Mouse (Mus musculus) stomach, embryonic 15.5 days (tissue): ENCODE measurements around the gene Cdk14. TPM values are rescaled to one million over a fixed set of nuclear protein-coding genes. Genes with fewer than 3 reads are reported as not detected.

Source experiments
- ATAC-seq: fragments of 200-750 bp; cut with Nextera tagmentation; 2 replicates; pipeline ENCODE4 v1.8.0; 2017; ENCODE audit warnings: low read depth, moderate number of reproducible peaks, moderate TSS enrichment; ENCODE audit not compliant: insufficient read depth, low FRiP score
- H3K27ac ChIP-seq: fragments of 300-500 bp; sonication (generic); 2 replicates; pipeline ENCODE4 v1.5.1; 2015; ENCODE audit warnings: mild to moderate bottlenecking, inconsistent platforms
- H3K27me3 ChIP-seq: fragments of 300-500 bp; sonication (generic); replicated peaks from 2 replicates; pipeline ENCODE4 v1.6.1; 2015; ENCODE audit warnings: inconsistent platforms
- H3K36me3 ChIP-seq: fragments of 300-500 bp; sonication (generic); 2 replicates; pipeline ENCODE4 v1.6.1; 2015; ENCODE audit warnings: inconsistent platforms
- H3K4me1 ChIP-seq: fragments of 300-500 bp; sonication (generic); 2 replicates; pipeline ENCODE4 v1.6.1; 2015; ENCODE audit warnings: inconsistent platforms
- H3K4me2 ChIP-seq: fragments of 300-500 bp; sonication (generic); 2 replicates; pipeline ENCODE4 v1.6.1; 2015; ENCODE audit warnings: mild to moderate bottlenecking, inconsistent platforms
- H3K4me3 ChIP-seq: fragments of 300-500 bp; sonication (generic); replicated peaks from 2 replicates; pipeline ENCODE4 v1.5.1; 2015; ENCODE audit warnings: inconsistent platforms
- H3K9ac ChIP-seq: fragments of 300-500 bp; sonication (generic); 2 replicates; pipeline ENCODE4 v1.6.1; 2015; ENCODE audit warnings: inconsistent platforms
- H3K9me3 ChIP-seq: fragments of 300-500 bp; sonication (generic); 2 replicates; pipeline ENCODE4 v1.6.1; 2016; ENCODE audit warnings: inconsistent platforms
- WGBS: fragments of 180-500 bp; shearing (Covaris S2); methylation state at CpG from one replicate; pipeline ENCODE4 v1.1.7; 2015; 5-methylcytosine and 5-hydroxymethylcytosine counted together
- polyA plus RNA-seq: library from polyadenylated mRNA; unstranded; fragments of >200 nt; fragmentation: Nextera tagmentation; extraction: Ambion mirVana; gene quantifications from 2 replicates; pipeline ENCODE4 v1.2.1, GENCODE M21; 2015

The Cdk14 gene
- polyA plus RNA-seq, 1 experiment from 2014 or later, result 18.1 TPM

GRCm38 (mm10) chr5:5380731-5381718 is 39.1 kb downstream of the Cdk14 start:
- peak overlapping the region; percentile 77 for H3K9ac ChIP-seq
- no peaks in the 10 kb centered on the region for H3K27me3 ChIP-seq
- peak overlapping the region; percentile 73 for H3K4me3 ChIP-seq
- no peaks in the 10 kb centered on the region for H3K36me3 ChIP-seq
- peak overlapping the region; percentile 85 for H3K4me2 ChIP-seq
- no peak for ATAC-seq
- H3K9me3 ChIP-seq, result no peaks in the 10 kb centered on the region
- H3K4me1 ChIP-seq, result no peaks in the 10 kb centered on the region
- peak overlapping the region; percentile 82 for H3K27ac ChIP-seq
- 4% methylated on average over 23 of the region's 23 CpGs for WGBS

DNA sequence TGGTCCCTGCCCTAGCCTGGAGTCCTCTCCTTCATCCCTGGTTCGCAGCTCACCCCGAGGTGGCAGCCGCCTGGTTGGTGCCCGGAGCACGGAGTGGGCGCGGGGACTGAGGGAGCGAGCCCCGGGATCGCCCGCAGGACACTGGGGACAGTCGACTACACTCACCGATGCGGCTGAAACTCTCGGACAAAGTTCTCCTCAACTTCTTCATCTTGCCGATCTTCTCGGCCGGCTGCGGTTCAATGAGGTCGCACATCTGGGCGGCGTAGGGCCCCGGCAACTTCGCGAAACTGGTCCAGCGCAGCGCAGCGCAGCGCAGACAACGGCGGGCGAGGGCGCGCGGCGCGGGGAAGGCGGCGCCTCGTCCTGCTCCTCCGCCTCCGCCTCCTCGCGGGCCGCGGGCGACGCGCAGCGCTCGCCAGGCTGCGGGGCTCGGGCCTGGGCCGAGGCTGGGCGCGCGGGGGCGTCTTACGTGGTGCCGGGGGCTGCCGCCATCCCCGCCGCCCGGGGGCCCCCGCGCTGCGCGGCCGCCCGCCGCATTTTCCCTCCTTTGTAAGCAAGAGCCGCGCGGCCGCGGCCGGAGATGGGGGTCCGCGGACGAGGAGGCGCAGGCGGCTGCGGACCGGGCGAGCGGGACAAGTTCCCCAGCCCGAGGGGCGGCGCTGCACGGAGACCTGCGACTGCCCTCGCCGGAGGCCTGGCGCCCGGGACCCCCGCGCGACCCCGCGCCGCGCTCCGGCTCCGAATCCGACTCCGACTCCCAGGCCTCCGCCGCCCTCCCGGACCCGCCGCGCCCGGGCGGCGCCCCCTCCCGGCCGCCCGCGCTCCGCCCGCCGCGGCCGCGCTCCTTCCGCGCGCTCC is 40.0 kb downstream of the Cdk14 start:
- H3K4me3 ChIP-seq, result peak overlapping the region; percentile 73
- H3K27ac ChIP-seq, result peak overlapping the region; percentile 82
- no peaks in the 10 kb centered on the region for H3K9me3 ChIP-seq
- ATAC-seq, result peak; percentile 90
- H3K36me3 ChIP-seq, result no peaks in the 10 kb centered on the region
- H3K27me3 ChIP-seq, result no peaks in the 10 kb centered on the region
- H3K4me1 ChIP-seq, result no peaks in the 10 kb centered on the region
- peak overlapping the region; percentile 77 for H3K9ac ChIP-seq
- WGBS, result under 1% methylated on average over 65 of the region's 128 CpGs
- H3K4me2 ChIP-seq, result peak overlapping the region; percentile 85

DNA sequence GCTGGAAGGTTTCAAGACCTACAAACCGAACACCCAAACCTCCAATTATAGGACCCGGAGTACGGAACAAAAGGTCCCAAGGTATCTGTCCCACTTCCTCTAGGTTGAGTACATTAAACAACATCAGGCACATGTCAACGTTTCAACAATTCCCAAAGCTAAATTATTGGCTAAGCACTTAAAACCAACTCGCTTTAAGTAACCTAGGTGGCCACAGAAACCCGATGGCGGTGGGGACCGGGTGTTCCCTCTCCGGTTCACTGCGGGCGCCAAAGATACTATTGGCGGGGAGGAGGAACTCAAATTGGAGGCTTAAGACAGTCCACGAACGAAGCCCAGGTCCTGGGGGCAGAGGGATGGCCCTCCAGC is 40.6 kb downstream of the Cdk14 start:
- peak overlapping the region; percentile 82 for H3K27ac ChIP-seq
- H3K36me3 ChIP-seq, result no peaks in the 10 kb centered on the region
- peak overlapping the region; percentile 73 for H3K4me3 ChIP-seq
- peak overlapping the region; percentile 85 for H3K4me2 ChIP-seq
- under 1% methylated on average over 14 of the region's 14 CpGs for WGBS
- no peaks in the 10 kb centered on the region for H3K27me3 ChIP-seq
- no peaks in the 10 kb centered on the region for H3K4me1 ChIP-seq
- H3K9me3 ChIP-seq, result no peaks in the 10 kb centered on the region
- peak overlapping the region; percentile 77 for H3K9ac ChIP-seq
- no peak for ATAC-seq

- WGBS, result 76% methylated on average over 1 of the region's 1 CpGs
- Histone ChIP-seq H3K4me2 (no peak overlapping the region), H3K9ac (no peak overlapping the region), H3K36me3 (no peaks in the 10 kb centered on the region), H3K27ac (no peak overlapping the region), H3K9me3 (no peaks in the 10 kb centered on the region), H3K27me3 (no peaks in the 10 kb centered on the region), H3K4me3 (no peak overlapping the region), H3K4me1 (no peaks in the 10 kb centered on the region)
- ATAC-seq, result no peak
Observed at GRCm38 (mm10) chr5:5374393-5374792, 45.7 kb downstream of the Cdk14 start.

- H3K4me1 ChIP-seq, result no peaks in the 10 kb centered on the region
- H3K27ac ChIP-seq, result no peak overlapping the region
- 77% methylated on average over 7 of the region's 7 CpGs for WGBS
- no peak overlapping the region for H3K4me3 ChIP-seq
- H3K9me3 ChIP-seq, result no peaks in the 10 kb centered on the region
- no peak overlapping the region for H3K4me2 ChIP-seq
- H3K36me3 ChIP-seq, result no peaks in the 10 kb centered on the region
- H3K9ac ChIP-seq, result no peak overlapping the region
- no peak for ATAC-seq
- H3K27me3 ChIP-seq, result no peaks in the 10 kb centered on the region
Observed at GRCm38 (mm10) chr5:5373541-5373940, 46.6 kb downstream of the Cdk14 start.

- Histone ChIP-seq H3K4me1 (no peaks in the 10 kb centered on the region), H3K9me3 (no peaks in the 10 kb centered on the region), H3K27me3 (no peaks in the 10 kb centered on the region), H3K27ac (no peak overlapping the region), H3K4me2 (no peak overlapping the region), H3K36me3 (no peaks in the 10 kb centered on the region), H3K9ac (no peak overlapping the region), H3K4me3 (no peak overlapping the region)
- WGBS, result 76% methylated on average over 5 of the region's 5 CpGs
- ATAC-seq, result no peak
Observed at GRCm38 (mm10) chr5:5372936-5373335, 47.2 kb downstream of the Cdk14 start.

- Histone ChIP-seq H3K4me1 (no peaks in the 10 kb centered on the region), H3K9ac (no peak overlapping the region), H3K9me3 (no peaks in the 10 kb centered on the region), H3K36me3 (no peaks in the 10 kb centered on the region), H3K4me2 (no peak overlapping the region), H3K4me3 (no peak overlapping the region), H3K27me3 (no peaks in the 10 kb centered on the region), H3K27ac (no peak overlapping the region)
- no peak for ATAC-seq
- WGBS, result 77% methylated on average over 3 of the region's 3 CpGs
Observed at GRCm38 (mm10) chr5:5372354-5372753, 47.8 kb downstream of the Cdk14 start.

DNA sequence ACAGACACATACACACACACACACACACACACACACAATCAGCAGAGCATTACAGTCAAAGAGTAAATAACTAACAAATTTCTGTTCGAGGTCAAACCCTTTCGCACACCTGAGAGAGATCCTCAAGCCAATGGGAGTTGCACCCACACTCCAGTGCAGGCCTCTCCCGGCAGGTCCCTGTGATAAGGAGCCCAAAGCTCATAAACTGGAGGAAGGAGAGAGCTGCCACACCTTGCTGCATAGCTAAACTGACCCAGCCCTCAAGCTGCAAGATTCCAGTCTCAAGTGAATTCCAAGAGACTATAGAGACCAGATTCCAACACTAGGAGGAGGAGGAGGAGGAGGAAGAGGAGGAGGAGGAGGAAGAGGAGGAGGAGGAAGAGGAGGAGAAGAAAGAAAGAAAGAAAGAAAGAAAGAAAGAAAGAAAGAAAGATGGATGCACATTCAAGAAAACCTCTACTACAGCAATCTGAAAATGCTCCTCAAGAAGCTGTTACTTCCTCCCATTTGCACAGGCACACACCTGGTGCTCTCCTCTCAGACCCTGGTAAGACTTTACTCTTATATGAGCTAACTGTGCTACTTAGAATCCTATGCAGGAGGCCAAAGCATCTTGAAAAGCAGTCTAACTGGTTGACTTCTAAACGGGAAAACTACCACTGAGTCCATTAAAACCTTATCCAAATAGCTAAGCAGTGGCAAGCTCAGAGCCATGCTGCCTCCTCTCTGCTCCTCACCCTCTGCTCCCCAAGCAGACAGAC is 49.6 kb downstream of the Cdk14 start:
- H3K9me3 ChIP-seq, result no peaks in the 10 kb centered on the region
- H3K9ac ChIP-seq, result no peak overlapping the region
- H3K4me3 ChIP-seq, result no peak overlapping the region
- no peaks in the 10 kb centered on the region for H3K4me1 ChIP-seq
- WGBS, result 55% methylated on average over 4 of the region's 4 CpGs
- H3K4me2 ChIP-seq, result no peak overlapping the region
- no peaks in the 10 kb centered on the region for H3K27me3 ChIP-seq
- peak; percentile 68 for ATAC-seq
- H3K36me3 ChIP-seq, result no peaks in the 10 kb centered on the region
- H3K27ac ChIP-seq, result no peak overlapping the region

DNA sequence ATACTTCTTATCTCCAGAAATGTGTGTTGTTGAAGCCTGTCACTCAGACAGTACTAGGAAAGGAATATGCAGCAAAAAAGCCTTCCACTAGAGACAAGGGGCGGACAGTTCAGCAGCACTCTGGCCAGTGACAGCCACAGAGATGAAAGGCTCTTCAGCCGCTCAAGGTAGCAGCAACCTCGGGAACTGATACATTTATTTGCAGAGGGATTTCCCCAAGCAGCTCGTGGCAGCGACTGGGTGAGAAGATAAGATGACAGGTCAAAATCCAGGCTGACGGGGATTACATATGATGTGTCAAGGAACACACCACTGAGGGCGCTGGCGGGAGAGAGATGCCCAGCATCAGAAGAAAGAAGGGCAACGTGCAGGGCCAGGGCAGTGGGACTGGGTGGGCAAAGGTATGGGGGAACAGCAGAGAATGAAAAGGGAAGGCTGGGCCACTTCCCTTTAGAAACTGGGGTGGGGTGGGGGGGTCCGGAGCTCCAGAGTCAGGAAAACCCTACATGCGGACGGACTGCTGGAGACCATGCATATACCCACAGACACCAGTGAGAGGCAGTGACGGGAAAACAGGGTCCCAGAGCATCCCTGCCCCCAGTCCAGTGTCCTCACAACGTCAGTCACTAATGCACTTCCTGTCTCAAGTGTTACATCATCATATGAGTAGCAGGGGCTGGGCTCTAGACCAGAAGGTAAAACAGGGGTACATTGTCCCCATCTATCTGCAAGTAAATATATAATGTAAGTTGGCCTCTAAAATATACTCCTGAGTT is 51.5 kb downstream of the Cdk14 start:
- Histone ChIP-seq H3K4me1 (no peaks in the 10 kb centered on the region), H3K27me3 (no peaks in the 10 kb centered on the region), H3K4me3 (no peak overlapping the region), H3K27ac (no peak overlapping the region), H3K36me3 (no peaks in the 10 kb centered on the region), H3K9me3 (no peaks in the 10 kb centered on the region), H3K4me2 (no peak overlapping the region), H3K9ac (no peak overlapping the region)
- ATAC-seq, result no peak
- 60% methylated on average over 14 of the region's 14 CpGs for WGBS

DNA sequence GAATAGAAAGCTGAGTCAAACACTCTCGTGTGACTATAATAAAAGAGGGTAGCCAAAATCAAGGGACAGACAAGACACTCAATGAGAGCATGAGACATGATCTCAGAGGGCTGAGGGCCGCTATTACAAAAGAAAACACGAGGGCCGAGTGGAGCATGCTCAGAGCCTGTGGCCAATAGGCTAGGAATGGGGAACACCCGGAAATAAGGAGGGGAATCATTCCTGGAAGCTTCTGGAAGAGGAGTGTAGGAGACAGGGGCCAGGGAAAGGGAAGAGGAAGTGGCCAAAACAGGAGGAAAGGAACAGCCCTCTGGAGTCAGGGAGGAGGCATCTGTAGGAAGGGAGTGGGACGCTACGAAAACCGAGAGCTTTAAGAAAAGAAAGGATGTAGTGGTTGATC is 52.6 kb downstream of the Cdk14 start:
- H3K27me3 ChIP-seq, result no peaks in the 10 kb centered on the region
- 84% methylated on average over 8 of the region's 8 CpGs for WGBS
- H3K27ac ChIP-seq, result no peak overlapping the region
- no peaks in the 10 kb centered on the region for H3K9me3 ChIP-seq
- no peak overlapping the region for H3K4me2 ChIP-seq
- no peak for ATAC-seq
- no peaks in the 10 kb centered on the region for H3K4me1 ChIP-seq
- no peaks in the 10 kb centered on the region for H3K36me3 ChIP-seq
- no peak overlapping the region for H3K4me3 ChIP-seq
- no peak overlapping the region for H3K9ac ChIP-seq
